Mouse (Mus musculus) G1E (cell line): ENCODE results near the gene Soga3.

Experiments
- CTCF ChIP-seq: IDR thresholded peaks from 2 replicates; pipeline ENCODE4 v1.5.1; 2012; ENCODE audit warnings: low read depth, low read length, inconsistent platforms, mixed read lengths
- GATA1 ChIP-seq: IDR thresholded peaks from 2 replicates; pipeline ENCODE4 v1.6.1; 2012; ENCODE audit warnings: borderline replicate concordance, low read length, inconsistent platforms, mixed read lengths
- GATA2 ChIP-seq: IDR thresholded peaks from 2 replicates; pipeline ENCODE4 v1.6.1; 2012; ENCODE audit warnings: low read depth, low read length, inconsistent platforms, borderline replicate concordance
- POLR2AphosphoS5 ChIP-seq: IDR thresholded peaks from 2 replicates; pipeline ENCODE4 v1.6.1; 2012; ENCODE audit warnings: low read depth, low read length, inconsistent platforms; ENCODE audit not compliant: insufficient replicate concordance
- TAL1 ChIP-seq: conservative IDR thresholded peaks from 2 replicates; pipeline ENCODE4 v1.6.1; 2012; ENCODE audit warnings: low read depth, low read length, inconsistent platforms, mixed read lengths

GRCm38 (mm10) chr10:29225329-29225728 is 81.7 kb downstream of the Soga3 start:
- no peak for TF ChIP-seq CTCF
- no peak for TF ChIP-seq GATA1
- no peak for TF ChIP-seq TAL1
- TF ChIP-seq POLR2AphosphoS5: no peak
- no peak for TF ChIP-seq GATA2
